Mouse (Mus musculus) left cerebral cortex, adult 18-20 months (tissue): ENCODE results near the gene Gbp7. TPM values are rescaled to one million over a fixed set of nuclear protein-coding genes. Genes with fewer than 3 reads are reported as not detected.
A peak's percentile ranks its signal among the peaks of the same experiment; 100 is the strongest.
"Not testable (repeated sequence)": the region's sequence is repeated elsewhere in the genome, so short reads cannot be mapped to it uniquely, and the experiment has no call there.

Experiments
- DNase-seq, 2 experiments: peaks; one replicate each; pipeline ENCODE4 v3.0.0; 2021 to 2022; ENCODE audit warnings: low spot score in 2 of 2, mixed read lengths in 1 of 2
- total RNA-seq, 2 experiments: library from RNA; stranded (reverse); gene quantifications; 2 replicates each; pipeline ENCODE4 v1.2.3; 2021

Gbp7 gene
- total RNA-seq, 2 experiments from 2014 or later, result 2.8 to 4.2 TPM

DNA sequence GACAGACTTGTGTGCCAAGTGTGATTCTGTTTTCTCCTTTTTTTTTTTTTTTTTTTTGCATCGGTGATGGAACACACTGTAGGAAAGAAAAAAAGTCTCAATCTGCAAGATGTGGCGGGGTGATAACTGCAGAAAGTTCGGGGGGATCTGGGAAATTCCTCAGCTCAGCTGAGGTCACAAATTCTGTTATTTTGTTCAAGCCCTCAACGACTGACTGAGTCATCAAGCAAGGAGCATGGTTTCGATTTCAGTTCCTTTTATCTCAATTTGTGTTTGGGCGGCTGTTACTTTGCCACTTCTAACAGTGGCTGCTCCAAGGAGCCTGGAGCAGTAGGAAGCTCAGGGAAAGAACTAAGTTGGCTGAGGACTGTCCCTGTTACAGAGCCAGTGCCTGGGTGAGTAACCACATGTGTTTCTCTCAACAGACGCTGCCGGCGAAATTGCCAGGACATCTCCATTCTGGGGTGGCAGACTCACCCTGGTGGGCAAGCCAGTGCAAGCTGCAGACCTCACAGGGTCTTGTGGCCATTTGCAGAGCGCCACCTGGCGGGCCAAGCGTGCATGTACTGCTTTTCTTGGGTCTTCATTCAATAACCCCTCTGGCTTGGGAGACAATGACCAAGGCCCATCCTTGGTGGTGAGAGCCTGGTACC is 30.3 kb downstream of the Gbp7 start:
- DNase-seq, result peak; percentile 73 to 76

DNA sequence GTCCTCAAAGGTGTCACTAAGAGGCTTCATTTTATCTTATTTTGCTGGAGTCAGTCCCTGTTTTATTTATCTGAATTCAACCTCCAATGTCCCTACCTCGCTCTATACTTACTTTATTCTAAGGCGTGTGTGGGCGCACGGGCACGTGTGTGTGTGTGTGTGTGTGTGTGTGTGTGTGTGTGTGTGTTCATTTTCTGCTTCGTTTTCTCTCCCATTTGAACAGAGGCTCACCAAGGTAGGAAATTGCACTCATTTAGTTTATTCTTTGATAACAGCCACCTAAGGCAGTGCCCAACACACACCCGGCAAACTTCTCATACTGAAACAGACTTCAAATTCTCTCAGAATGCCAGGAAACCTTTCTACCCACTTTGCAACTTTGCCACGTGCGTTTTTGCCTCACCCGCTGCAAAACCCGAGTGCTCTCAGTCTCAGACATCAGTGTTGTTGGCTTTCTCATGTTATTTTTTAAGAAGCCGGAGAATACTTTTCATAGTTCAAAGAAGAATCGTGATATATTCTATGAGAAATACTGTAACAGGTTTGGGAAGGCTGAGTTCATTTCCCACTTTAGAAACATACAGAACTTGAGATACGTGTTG is 31.0 kb downstream of the Gbp7 start:
- DNase-seq, result no peak

DNA sequence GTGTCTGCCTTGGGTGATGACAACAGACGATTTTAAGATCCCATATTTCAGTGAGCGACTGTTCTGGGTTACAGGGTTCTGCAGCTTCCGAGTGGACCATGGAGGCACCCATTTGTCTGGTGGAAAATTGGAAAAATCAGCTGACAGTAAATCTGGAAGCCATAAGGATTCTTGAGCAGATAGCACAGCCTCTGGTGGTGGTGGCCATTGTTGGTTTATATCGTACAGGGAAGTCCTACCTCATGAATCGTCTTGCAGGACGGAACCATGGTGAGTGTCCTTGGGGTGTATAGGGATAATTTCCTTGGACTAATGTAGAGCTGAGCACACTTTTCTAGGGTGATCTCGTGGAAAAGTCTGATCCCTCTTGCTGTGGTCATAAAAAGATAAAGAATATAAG is 31.5 kb downstream of the Gbp7 start:
- no peak for DNase-seq

DNA sequence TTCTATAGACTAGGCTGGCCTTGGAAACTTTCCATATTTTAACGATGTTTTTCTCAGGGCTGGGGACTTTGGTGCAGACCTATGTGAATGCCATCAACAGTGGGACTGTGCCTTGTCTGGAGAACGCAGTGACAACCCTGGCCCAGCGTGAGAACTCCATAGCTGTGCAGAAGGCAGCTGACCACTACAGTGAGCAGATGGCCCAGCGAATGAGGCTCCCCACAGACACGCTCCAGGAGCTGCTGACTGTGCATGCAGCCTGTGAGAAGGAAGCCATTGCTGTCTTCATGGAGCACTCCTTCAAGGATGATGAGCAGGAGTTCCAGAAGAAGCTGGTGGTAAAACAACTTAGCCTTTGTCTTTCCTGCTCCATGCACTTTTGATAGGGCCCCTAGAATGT is 37.3 kb downstream of the Gbp7 start:
- DNase-seq, result not testable (repeated sequence)

DNA sequence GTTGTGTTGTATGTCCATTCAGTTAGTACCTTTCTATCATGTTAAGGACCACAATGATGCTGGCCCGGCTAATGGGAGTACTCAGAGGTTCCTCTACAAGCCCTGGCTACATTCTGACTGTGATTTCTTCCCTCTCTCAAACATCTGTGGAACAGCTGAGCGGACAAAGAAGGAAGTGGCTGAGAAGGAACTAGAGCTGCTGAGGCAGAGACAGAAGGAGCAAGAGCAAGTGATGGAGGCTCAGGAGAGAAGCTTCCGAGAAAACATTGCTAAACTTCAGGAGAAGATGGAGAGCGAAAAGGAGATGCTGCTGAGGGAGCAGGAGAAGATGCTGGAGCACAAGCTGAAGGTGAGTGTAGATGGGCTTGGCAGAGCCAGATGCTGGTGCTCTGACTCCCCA is 40.6 kb downstream of the Gbp7 start:
- DNase-seq, result no peak

DNA sequence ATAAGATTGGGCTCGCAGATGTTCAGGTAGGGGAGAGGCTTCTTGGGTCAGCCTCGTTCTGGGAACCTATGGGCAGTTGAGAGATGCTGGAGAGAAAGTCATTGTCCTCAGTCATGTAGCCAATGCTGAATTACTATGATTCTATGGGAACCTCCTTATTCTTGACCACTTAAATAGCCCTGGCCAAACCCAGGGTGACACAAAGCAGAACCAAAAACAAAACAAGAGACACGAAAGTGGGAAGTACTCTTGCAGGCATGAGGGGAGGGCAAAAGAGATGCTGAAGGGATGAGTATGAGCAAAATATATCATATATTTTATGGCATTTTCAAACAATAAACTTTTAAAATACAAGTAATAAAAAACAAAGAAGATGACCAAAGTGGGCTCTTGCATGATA is 47.0 kb downstream of the Gbp7 start:
- no peak for DNase-seq

DNA sequence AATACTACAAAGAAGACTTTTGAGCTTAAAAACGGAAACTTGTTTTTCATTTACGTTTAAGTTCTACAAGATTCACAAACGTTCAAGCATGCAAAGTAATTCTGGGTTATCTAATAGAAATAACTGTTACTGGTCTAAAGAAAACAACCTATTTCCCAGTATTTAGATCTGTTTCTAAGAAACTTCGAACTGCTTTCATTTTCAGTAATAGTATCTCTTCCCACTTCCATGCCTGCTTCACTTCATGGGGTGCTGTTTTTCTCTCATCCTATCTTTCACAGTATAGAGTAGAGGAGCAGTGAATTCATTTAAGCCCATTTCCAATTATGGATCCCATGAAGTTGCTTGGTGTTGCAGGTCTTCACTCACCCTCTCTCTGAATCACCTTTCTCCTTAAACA is 48.2 kb downstream of the Gbp7 start:
- no peak for DNase-seq

DNA sequence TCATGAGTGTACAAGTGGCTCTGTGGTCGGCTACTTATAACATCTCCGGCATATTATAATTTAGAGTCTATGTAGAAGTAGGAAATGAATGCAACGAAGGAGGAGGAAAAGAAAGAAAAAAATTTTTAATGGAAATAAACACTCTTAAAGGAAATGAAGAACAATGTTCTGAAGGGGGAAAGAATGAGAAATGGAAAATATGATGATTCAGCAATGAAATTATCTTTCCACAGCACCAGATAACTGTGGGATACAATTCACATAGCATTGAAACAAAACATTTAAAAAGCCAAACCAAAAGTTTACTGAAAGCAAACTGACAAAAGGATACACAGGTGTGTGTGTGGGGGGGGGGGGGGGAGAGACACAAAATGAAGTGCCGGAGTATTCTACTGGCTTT is 52.9 kb downstream of the Gbp7 start:
- no peak for DNase-seq

DNA sequence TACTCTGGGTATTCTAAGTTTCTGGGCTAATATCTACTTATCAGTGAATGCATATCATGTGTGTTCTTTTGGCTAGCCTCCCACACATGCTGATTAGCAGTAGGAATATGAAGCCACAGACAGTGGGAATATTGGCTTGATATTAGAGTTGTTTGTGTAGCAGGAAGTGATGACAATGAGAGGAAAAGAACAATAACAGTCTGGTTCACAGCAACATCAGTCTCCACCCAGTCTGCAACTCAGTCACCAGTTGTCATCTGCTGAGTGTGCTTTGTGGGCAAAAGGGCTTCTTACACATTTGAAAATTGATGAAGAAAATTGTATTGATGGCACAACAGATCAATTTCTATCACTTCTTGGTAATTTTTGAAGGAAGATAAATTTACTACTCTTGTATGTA is 57.2 kb downstream of the Gbp7 start:
- no peak for DNase-seq

DNA sequence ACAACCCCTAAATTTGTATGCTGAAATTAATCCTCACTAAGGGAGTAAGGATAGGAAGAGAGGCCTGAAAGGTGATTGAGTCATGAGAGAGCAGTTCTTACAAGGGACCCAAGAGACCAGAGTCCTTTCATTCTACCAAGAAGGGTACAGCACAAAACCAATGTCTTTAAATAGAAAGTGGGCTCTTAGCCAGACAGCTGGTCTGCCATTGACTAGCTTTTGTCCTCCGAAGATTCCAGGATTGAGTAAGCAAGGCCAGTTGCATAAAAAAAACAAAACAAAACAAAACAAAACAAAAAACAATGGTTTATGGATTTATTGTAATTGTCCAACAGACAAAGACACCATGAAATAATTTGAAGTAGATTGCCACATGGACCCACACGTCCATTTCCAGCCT is 58.7 kb downstream of the Gbp7 start:
- no peak for DNase-seq

DNA sequence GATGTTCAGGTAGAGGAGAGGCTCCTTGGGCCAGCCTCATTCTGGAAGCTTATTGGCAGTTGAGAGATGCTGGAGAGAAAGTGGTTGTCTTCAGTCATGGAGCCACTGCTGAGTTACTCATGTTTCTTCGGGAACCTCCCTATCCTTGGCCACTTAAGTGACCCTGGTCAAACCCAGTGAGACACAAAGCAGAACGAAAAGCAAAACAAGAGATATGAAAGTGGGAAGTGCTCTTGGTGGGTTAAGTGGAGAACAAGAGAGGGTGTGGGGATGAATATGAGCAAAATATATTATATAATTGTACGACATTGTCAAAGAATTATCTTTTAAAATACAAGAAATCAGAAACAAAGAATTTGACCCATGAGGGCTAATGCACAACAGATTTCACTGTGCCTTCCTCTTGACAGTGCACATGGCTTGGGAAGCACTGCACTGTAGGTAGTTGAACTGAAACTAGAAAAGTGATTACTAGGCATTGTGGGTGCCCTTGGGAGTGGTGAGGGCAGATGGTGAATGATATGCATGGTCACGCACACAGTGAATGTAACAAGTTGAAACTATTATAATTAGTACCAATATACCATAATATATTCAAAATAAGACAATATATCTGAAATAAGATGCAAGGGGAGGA is 60.4 kb downstream of the Gbp7 start:
- DNase-seq, result no peak

DNA sequence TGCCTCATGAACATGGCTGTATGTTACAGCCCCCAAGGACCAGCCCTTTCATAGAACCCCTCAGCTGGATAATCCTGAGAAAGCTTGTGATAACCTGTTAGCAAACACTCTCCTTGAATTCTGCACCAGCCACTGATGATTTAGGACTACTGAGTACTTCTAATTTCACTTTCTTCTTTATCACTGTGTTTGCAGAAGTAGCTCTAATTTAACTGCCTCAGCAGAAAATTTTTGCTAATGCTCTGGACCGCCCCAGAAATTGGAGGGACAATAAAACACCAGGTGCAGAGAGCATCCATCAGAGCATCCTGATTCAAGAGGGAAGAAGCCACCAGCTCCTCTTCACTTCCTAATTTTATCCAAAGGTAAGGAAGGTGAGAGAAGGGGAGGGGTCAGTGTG is 64.4 kb downstream of the Gbp7 start, which contains the start of gene Gbp2b:
TSS of gene Gbp2b (plus strand) at position 301 of the 400 bp plus-strand sequence.
- DNase-seq, result no peak

DNA sequence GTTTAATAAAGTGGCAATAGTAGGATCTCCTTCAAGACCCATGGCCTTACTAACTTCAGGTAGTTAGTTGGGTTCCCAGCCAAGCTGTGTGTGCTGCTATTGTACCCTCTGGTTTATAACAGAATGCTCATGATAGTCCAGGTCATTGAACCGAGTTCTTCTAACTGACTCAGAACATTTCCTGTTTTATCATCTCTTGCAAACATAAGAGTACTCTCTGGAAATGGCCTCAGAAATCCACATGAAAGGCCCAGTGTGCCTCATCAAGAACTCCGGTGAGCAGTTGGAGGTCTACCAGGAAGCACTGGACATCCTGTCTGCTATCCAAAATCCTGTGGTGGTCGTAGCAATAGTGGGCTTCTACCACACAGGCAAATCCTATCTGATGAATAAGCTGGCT is 67.8 kb downstream of the Gbp7 start:
- no peak for DNase-seq

Other genes with a start within 250 kb of the Gbp7 start
- gene Pdlim5, start 134.6 kb upstream of the Gbp7 start, total RNA-seq, result 10 to 100 TPM; 18.3 to 24.5 TPM
- 1 to 10 TPM; 1.8 to 3.4 TPM for gene Gbp5, start 36.4 kb upstream of the Gbp7 start, total RNA-seq
- gene Gbp3, start 29.7 kb downstream of the Gbp7 start, total RNA-seq, result 1 to 10 TPM; 4.0 to 4.5 TPM
- gene Gbp2b, start 64.5 kb downstream of the Gbp7 start, total RNA-seq, result not detected
- 1 to 10 TPM; 2.2 to 2.7 TPM for gene Gbp2, start 90.3 kb downstream of the Gbp7 start, total RNA-seq
- 1 to 10 TPM; 5.9 to 6.6 TPM for gene Kyat3, start 170.7 kb downstream of the Gbp7 start, total RNA-seq
- gene Gtf2b, start 234.7 kb downstream of the Gbp7 start, total RNA-seq, result 10 to 100 TPM; 41.2 to 42.4 TPM